Mouse (Mus musculus) cortical plate, adult 2 months (tissue): Measurements from ENCODE around the gene Apom. TPM values are rescaled to one million over a fixed set of nuclear protein-coding genes. Genes with fewer than 3 reads are reported as not detected.
A peak's percentile ranks its signal among the peaks of the same experiment; 100 is the strongest.

Source experiments
- H3K27ac ChIP-seq: fragments of 200-500 bp; 2 replicates; pipeline ENCODE4 v1.5.1; 2012; ENCODE audit warnings: low read length, control low read depth, inconsistent platforms; ENCODE audit not compliant: insufficient read depth
- H3K4me1 ChIP-seq: fragments of 200-500 bp; 2 replicates; pipeline ENCODE4 v1.6.1; 2011; ENCODE audit warnings: low read length; ENCODE audit not compliant: control insufficient read depth, insufficient read depth
- H3K4me3 ChIP-seq: fragments of 200-500 bp; 2 replicates; pipeline ENCODE4 v1.5.1; 2011; ENCODE audit warnings: mild to moderate bottlenecking, low read length, control low read depth; ENCODE audit not compliant: insufficient read depth
- CTCF ChIP-seq: fragments of 200-500 bp; IDR thresholded peaks from 2 replicates; pipeline ENCODE4 v1.5.1; 2011; ENCODE audit warnings: mild to moderate bottlenecking, control low read depth, low read length; ENCODE audit not compliant: insufficient read depth; ENCODE audit errors: extremely low read depth
- POLR2A ChIP-seq: fragments of 200-500 bp; IDR thresholded peaks from 2 replicates; pipeline ENCODE4 v1.6.1; 2011; ENCODE audit warnings: mild to moderate bottlenecking, low read length, control low read depth; ENCODE audit not compliant: insufficient read depth; ENCODE audit errors: extremely low read depth
- polyA plus RNA-seq: library from polyadenylated mRNA; depleted of rRNA; stranded (reverse); fragments of >200 nt; gene quantifications from 2 replicates; pipeline ENCODE4 v1.2.3, GENCODE M21; 2012

The Apom gene
- polyA plus RNA-seq, 1 experiment = 0.13 TPM

DNA sequence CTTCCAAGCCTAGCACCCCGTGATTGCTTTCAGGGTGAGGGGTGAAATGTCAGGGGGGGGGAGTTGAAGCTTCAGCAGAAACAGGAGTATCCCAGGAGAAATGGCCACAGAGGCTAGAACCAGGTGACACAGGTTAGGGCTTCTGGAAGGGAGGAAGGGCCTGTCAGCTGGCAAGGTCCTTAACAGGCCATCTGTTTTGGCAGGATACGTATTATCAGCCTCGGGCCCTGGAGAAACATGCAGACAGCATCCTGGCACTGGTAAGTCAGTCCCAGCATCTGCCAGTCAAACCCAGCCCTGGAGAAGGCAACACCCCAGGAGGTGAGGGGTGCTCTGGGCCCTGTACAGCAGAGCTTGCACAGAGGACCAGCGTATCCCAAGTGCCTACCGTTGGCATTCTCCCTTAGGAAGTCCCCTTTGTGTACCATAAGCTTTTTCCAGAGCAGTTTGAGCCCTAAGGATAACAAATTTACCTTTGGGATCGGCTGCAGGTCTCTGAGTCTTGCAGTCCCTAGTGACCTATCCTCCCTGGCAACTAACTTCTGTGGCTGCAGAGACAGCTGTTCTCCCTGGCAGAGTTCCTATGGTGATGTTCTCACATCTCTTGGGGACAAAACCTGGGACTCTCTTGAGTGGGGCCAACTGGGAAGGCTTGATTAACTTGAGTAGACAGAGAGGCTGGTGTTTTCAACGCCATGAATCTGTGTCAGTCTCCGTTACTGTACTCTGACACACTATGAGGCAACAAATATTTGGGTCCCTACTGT is 41.5 kb downstream of the Apom start:
- Histone ChIP-seq H3K4me1 (no peaks in the 10 kb centered on the region; the same call in 1 of the 2 replicates), H3K27ac (no peak overlapping the region), H3K4me3 (peak overlapping the region; percentile 62)
- TF ChIP-seq POLR2A (no peak), CTCF (no peak)

DNA sequence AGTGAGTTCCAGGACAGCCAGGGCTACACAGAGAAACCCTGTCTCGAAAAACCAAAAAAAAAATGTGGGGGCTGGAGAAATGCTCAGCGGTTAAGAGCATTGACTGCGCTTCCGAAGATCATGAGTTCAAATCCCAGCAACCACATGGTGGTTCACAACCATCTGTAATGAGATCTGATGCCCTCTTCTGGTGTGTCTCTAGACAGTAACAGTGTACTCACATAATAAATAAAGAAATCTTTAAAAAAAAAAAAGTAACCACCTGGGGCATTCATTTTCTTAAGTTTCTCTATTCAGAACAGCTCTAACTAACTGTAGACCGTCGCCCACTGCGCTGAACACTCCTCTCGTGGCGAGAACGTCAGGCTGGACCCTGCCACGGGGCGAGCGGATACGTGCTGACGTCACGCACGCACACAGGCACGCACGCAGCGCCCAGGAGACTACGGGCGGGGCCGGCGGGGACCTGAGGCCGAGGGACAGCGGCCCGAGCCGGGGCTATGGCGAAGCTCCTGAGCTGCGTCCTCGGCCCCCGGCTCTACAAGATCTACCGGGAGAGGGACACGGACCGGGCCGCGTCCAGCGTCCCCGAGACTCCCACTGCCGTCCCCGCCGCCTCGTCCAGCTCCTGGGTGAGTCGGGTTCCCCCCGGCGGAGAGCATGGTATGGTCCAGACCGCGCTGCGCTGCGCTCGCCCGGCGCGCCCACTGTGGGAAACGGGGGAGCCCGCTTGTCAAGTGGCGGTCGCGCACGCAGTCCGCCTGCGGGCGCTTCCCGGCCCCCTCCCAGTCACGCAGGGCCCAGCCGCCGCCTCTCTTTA is 42.8 kb downstream of the Apom start, which contains the start of gene Abhd16a:
TSS of gene Abhd16a (plus strand) at position 439 of the 820 bp plus-strand sequence.
- peak within 1 kb of the TSS; percentile 62 for H3K4me3 ChIP-seq
- H3K4me1 ChIP-seq = no peaks in the 10 kb centered on the region; the same call in 1 of the 2 replicates
- TF ChIP-seq POLR2A (peak; percentile 78; the same call in 1 of the 2 replicates), CTCF (no peak)
- peak within 1 kb of the TSS; percentile 99 for H3K27ac ChIP-seq

GRCm38 (mm10) chr17:35088151-35088550 is 43.7 kb downstream of the Apom start:
- TF ChIP-seq POLR2A (no peak), CTCF (no peak)
- Histone ChIP-seq H3K27ac (no peak overlapping the region), H3K4me3 (no peak overlapping the region), H3K4me1 (no peaks in the 10 kb centered on the region; the same call in 1 of the 2 replicates)

GRCm38 (mm10) chr17:35085208-35085865 is 46.5 kb downstream of the Apom start, which contains the start of gene Ly6g6f:
TSS of gene Ly6g6f (minus strand) at chr17:35085610.
- no peak for TF ChIP-seq CTCF
- TF ChIP-seq POLR2A = no peak
- H3K27ac ChIP-seq = no peak within 1 kb of the TSS

GRCm38 (mm10) chr17:35083929-35084497 is 47.8 kb downstream of the Apom start:
- H3K27ac ChIP-seq = no peak overlapping the region
- H3K4me1 ChIP-seq = no peaks in the 10 kb centered on the region
- no peak overlapping the region for H3K4me3 ChIP-seq
- no peak for TF ChIP-seq CTCF
- TF ChIP-seq POLR2A = no peak

More at GRCm38 (mm10) chr17:35085208-35085865, 46.5 kb downstream of the Apom start, which contains the start of gene Ly6g6f:
- Histone ChIP-seq H3K4me1 (no peaks in the 10 kb centered on the region), H3K4me3 (no peak within 1 kb of the TSS)

DNA sequence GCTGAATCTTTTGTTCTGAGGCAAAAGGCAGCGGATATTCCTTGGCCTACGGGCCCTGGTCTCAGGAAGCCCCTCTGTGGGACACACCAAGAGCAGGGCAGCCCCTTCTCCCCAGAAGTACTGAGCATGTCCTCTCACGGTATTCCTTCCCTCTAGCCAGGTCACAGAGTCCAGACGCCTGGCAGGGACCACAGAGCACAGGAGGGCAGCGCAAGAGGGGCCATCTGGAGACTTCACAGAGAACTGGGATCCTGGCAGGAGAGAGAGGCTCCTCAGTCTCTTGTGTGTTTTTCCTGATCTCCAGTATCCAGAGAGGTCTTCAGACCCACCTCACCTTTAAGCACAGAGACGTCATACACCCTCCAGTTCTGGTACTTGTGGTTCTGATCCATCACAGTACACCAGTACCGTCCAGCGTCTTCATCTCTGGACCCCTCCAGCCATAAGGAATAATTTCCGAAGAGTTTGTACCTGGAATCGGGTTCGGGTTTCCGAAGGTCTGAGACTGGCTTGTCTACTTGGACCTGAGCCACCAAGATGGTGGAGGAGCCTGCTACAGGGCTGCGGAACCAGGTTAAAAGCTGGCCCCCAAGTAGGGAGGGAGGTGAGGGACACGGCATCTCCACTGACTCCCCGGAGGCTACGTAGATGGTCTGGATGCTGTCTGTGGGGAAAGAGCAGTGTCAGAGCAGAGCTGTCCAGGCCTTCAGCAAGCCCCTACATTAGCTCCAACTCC is 48.8 kb downstream of the Apom start:
- Histone ChIP-seq H3K4me1 (no peaks in the 10 kb centered on the region), H3K27ac (no peak overlapping the region), H3K4me3 (no peak overlapping the region)
- no peak for TF ChIP-seq POLR2A
- TF ChIP-seq CTCF = no peak

GRCm38 (mm10) chr17:35080710-35081109 is 51.1 kb downstream of the Apom start:
- Histone ChIP-seq H3K4me1 (no peaks in the 10 kb centered on the region), H3K4me3 (no peak overlapping the region), H3K27ac (peak overlapping the region; percentile 80; the same call in 1 of the 2 replicates)
- no peak for TF ChIP-seq POLR2A
- no peak for TF ChIP-seq CTCF

DNA sequence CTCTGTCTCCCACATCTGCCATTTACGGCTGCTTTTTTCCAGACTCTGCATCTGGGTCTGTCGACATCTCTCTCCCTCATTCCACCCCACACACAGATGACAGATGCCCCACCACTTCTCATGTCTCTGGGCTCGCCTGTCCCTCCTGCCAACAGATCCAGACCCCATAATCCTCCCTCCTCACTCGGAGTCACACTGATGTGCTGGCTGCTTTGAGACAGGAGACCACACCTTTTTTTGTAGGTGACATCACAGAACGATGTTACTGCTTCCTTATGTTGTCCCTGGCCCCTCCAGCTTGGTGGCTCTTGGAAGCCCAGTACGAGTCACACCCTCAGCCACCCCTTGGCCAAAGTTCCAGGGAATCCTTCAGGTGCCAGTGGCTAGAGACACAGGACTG is 51.6 kb downstream of the Apom start:
- H3K4me1 ChIP-seq = no peaks in the 10 kb centered on the region
- H3K27ac ChIP-seq = no peak overlapping the region
- TF ChIP-seq CTCF (no peak), POLR2A (no peak)
- no peak overlapping the region for H3K4me3 ChIP-seq
